Mouse (Mus musculus) liver, adult 2 months (tissue): Measurements from ENCODE around the gene Tat. TPM values are rescaled to one million over a fixed set of nuclear protein-coding genes. Genes with fewer than 3 reads are reported as not detected.
A peak's percentile ranks its signal among the peaks of the same experiment; 100 is the strongest.

Experiments used
- DNase-seq: peaks from one replicate; pipeline ENCODE4 v3.0.0-alpha.2; 2011; ENCODE audit warnings: low read depth, low spot score; ENCODE audit errors: extremely low read depth
- H3K27ac ChIP-seq: fragments of 200-500 bp; replicated peaks from 2 replicates; pipeline ENCODE4 v1.5.1; 2012; ENCODE audit warnings: low read depth, mild to moderate bottlenecking, control low read depth, inconsistent platforms, low read length; ENCODE audit not compliant: insufficient read depth
- H3K27me3 ChIP-seq: fragments of 200-500 bp; 2 replicates; pipeline ENCODE4 v1.6.1; 2012; ENCODE audit warnings: mild to moderate bottlenecking, moderate library complexity, low read length, inconsistent platforms; ENCODE audit not compliant: control insufficient read depth, insufficient read depth
- H3K36me3 ChIP-seq: fragments of 200-500 bp; 2 replicates; pipeline ENCODE4 v1.6.1; 2012; ENCODE audit warnings: low read length, inconsistent platforms; ENCODE audit not compliant: control insufficient read depth, insufficient read depth
- H3K4me1 ChIP-seq: fragments of 200-500 bp; 2 replicates; pipeline ENCODE4 v1.6.1; 2011; ENCODE audit warnings: low read length; ENCODE audit not compliant: control insufficient read depth, insufficient read depth
- H3K4me3 ChIP-seq: fragments of 200-500 bp; 2 replicates; pipeline ENCODE4 v1.5.1; 2011; ENCODE audit warnings: low read depth, mild to moderate bottlenecking, control low read depth, low read length, moderate library complexity; ENCODE audit not compliant: insufficient read depth
- H3K79me2 ChIP-seq: fragments of 200-500 bp; 2 replicates; pipeline ENCODE4 v1.6.1; 2012; ENCODE audit warnings: inconsistent platforms, mild to moderate bottlenecking, low read length, moderate library complexity; ENCODE audit not compliant: control insufficient read depth, insufficient read depth
- H3K9ac ChIP-seq: fragments of 200-500 bp; 2 replicates; pipeline ENCODE4 v1.6.1; 2012; ENCODE audit warnings: low read depth, mild to moderate bottlenecking, control low read depth, inconsistent platforms, low read length
- CTCF ChIP-seq: fragments of 200-500 bp; IDR thresholded peaks from 2 replicates; pipeline ENCODE4 v1.5.1; 2011; ENCODE audit warnings: low read depth, low read length, control low read depth
- POLR2A ChIP-seq: fragments of 200-500 bp; IDR thresholded peaks from 2 replicates; pipeline ENCODE4 v1.6.1; 2011; ENCODE audit warnings: low read length, control low read depth; ENCODE audit not compliant: insufficient read depth; ENCODE audit errors: extremely low read depth
- WGBS: fragments of 180-500 bp; shearing (Covaris S2); methylation state at CpG from one replicate; pipeline ENCODE4 v1.1.7; 2018; 5-methylcytosine and 5-hydroxymethylcytosine counted together
- polyA plus RNA-seq: library from polyadenylated mRNA; depleted of rRNA; stranded (reverse); fragments of >200 nt; gene quantifications from 2 replicates; pipeline ENCODE4 v1.2.3, GENCODE M21; 2012
- total RNA-seq: library from RNA; depleted of rRNA; stranded (reverse); fragments of >200 nt; gene quantifications from 2 replicates; pipeline ENCODE4 v1.2.3, GENCODE M21; 2014

The Tat gene
- total and polyA plus RNA-seq, 2 experiments, result 815 to 868 TPM

DNA sequence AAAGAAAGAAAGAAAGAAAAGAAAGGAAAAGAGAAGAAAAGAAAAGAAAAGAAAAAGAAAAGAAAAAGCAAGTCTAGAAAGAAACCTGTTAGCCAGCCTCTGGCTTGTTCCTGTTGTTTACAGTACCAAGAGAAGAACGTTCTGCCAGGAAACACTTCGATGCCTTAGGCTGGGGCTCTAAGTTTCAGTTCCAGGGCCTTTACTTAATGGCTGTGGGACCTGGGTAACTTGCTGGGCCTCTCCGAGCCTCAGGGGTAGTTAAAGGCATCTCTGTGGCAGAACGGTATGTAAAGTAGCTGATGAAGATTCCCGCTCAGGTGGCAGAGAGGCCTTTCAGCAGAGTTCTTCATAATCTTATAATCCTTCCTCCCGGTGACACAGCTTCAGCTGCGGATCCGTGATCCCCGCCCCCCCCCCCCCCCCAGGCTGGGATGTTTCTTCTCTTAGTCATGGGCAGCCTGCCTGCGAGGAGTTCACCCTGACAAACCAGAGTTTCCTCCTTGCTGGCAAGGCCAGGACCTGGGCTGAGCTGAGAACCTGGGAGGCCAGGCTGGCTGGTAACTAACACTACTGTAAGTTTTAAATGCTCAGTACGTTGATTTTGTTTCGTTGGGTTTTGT, 32.1 kb upstream of the Tat start:
- Histone ChIP-seq H3K4me3 (no peak overlapping the region), H3K27ac (no peak overlapping the region), H3K9ac (no peak overlapping the region), H3K27me3 (no peaks in the 10 kb centered on the region), H3K4me1 (0 out of 2 replicates have a peak, but pooled peaks cover 2% of the 10 kb centered on the region), H3K79me2 (no peaks in the 10 kb centered on the region), H3K36me3 (no peaks in the 10 kb centered on the region)
- TF ChIP-seq CTCF (no peak), POLR2A (no peak)
- no peak for DNase-seq
- 63% methylated on average over 12 of the region's 12 CpGs for WGBS

DNA sequence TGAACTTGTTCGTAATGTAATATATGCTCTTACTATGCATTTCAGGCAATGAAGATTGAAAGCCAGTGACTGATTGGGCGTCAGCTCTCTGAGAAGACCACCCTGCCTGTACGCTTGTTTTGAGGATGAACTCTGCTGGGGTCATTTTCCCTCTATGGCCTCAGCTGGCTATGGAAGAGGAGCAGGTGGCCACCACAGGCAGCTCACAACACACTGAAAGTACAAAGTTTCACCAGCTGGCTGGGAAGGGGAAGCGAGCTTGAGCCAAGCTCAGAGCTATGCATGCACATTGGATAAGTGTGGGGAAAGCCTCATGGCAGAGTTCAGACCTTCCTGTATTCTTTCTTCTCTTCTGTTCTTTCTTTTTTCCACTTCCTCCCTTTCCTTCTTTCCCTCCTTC, 31.1 kb upstream of the Tat start:
- no peak for DNase-seq
- H3K79me2 ChIP-seq, result no peaks in the 10 kb centered on the region
- no peak overlapping the region for H3K27ac ChIP-seq
- H3K36me3 ChIP-seq, result no peaks in the 10 kb centered on the region
- no peak overlapping the region for H3K4me3 ChIP-seq
- WGBS, result 93% methylated on average over 4 of the region's 4 CpGs
- no peak overlapping the region for H3K9ac ChIP-seq
- 0 out of 2 replicates have a peak, but pooled peaks cover 2% of the 10 kb centered on the region for H3K4me1 ChIP-seq
- H3K27me3 ChIP-seq, result no peaks in the 10 kb centered on the region
- TF ChIP-seq CTCF (no peak), POLR2A (no peak)

DNA sequence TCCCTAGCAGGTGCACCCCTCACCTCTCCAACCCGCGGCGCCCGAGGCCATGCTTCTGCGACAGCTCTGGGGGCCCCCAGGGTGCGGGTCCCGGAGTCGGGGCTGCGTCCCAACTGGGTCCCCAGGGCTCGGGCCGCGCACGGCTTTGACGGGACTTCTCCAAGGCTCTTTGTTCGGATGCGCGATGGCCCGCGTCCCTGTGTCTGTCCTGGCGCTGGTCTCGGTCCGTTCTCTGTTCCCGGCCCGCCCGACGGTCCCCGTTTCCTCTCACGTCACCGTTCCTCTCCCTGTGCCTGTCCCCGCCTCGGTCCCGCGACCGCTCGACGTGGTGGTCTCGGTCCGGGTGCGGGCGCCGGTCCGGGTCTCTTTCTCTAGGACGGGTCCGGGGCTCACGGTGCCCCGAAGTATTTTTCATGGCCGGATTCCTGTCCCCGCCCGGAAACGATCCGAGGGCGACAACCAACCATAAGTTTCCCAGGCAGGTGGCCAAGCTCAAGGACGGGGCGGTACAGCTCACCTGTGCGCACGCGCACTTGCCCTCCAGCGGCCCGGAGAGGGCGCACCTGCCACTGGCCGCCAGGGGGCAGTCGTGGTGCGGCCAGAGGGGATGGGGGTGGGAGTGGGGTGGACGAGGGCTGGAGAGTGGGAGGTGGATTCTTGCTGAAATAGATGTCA, 28.4 kb upstream of the Tat start, which contains the start of gene Marveld3:
Gene Marveld3, minus strand, starts transcription at position 511 of the 675 bp plus-strand sequence.
- no peak within 1 kb of the TSS for H3K27ac ChIP-seq
- peak within 1 kb of the TSS; percentile 65 for H3K9ac ChIP-seq
- no peaks in the 10 kb centered on the region for H3K36me3 ChIP-seq
- H3K4me3 ChIP-seq, result peak within 1 kb of the TSS; percentile 64
- no peaks in the 10 kb centered on the region for H3K27me3 ChIP-seq
- no peak for DNase-seq
- no peaks in the 10 kb centered on the region for H3K79me2 ChIP-seq
- TF ChIP-seq CTCF, result peak; percentile 84
- TF ChIP-seq POLR2A, result no peak
- 0 out of 2 replicates have a peak, but pooled peaks cover 1% of the 10 kb centered on the region for H3K4me1 ChIP-seq
- 2% methylated on average over 64 of the region's 64 CpGs for WGBS

DNA sequence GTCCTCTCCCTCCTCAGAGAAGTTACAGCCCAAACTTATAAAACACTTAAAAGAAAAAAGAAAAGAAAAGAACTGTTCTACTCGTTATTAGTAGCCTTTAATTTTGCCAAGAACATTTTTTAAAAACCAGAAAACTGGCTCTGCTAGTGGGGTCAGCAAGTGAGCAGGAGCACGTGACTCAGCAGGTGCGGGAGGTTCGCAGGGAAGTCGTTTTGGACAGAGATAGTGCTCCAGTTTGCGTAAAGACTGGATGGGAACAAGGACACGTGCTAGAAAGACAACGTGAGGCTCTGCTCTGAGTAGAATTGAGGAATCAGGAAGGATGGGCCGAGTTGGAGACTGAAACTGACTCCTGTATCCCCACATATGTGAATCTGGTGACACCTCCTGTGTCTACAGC, 27.3 kb upstream of the Tat start:
- DNase-seq, result no peak
- H3K4me1 ChIP-seq, result no peaks in the 10 kb centered on the region
- WGBS, result 57% methylated on average over 9 of the region's 9 CpGs
- H3K36me3 ChIP-seq, result no peaks in the 10 kb centered on the region
- no peak overlapping the region for H3K27ac ChIP-seq
- H3K79me2 ChIP-seq, result no peaks in the 10 kb centered on the region
- no peaks in the 10 kb centered on the region for H3K27me3 ChIP-seq
- no peak overlapping the region for H3K4me3 ChIP-seq
- TF ChIP-seq POLR2A (no peak), CTCF (no peak)
- H3K9ac ChIP-seq, result no peak overlapping the region

DNA sequence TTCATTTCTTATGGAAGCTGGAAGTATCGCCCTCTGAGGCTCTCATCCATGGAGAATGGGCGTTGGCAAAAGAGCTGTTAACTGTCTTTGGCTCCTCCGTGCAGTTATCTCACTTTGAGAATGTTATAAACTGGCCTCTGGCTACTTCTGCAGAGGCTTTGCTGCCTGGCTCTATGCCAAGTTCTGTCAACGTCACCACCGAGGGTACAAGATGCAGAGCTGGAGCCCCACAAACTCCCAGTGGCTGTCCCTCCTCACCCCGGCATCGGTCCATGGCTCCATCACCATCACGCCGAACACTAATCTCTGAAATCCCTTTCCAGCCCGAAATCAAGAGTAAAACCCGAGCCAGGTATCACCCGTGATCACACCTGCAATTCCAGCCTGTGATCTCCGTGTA, 26.8 kb upstream of the Tat start:
- Histone ChIP-seq H3K79me2 (no peaks in the 10 kb centered on the region), H3K4me3 (no peak overlapping the region), H3K4me1 (no peaks in the 10 kb centered on the region), H3K36me3 (no peaks in the 10 kb centered on the region), H3K27ac (no peak overlapping the region), H3K27me3 (no peaks in the 10 kb centered on the region), H3K9ac (no peak overlapping the region)
- TF ChIP-seq POLR2A (no peak), CTCF (no peak)
- DNase-seq, result no peak
- WGBS, result 66% methylated on average over 13 of the region's 13 CpGs

DNA sequence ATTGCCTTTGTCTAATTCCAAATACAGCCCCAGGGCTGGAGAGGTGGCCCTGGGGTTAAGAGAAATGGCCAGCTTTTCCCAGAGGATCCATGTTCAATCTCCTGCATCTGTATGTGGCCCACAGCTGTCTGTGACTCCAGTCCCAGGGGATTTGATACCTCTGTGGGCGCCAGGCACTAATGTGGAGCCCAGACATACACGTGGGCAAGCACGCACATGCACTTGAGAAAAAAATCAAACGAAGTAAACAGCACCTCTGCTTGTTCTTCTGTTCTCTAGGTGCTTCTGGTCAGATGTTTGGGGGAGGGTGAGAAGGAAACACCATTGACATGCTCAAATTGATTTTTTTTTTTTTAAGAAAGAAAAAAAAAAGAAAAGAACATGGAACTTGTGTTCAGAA, 26.1 kb upstream of the Tat start:
- no peaks in the 10 kb centered on the region for H3K4me1 ChIP-seq
- no peak overlapping the region for H3K4me3 ChIP-seq
- no peak overlapping the region for H3K27ac ChIP-seq
- H3K27me3 ChIP-seq, result no peaks in the 10 kb centered on the region
- no peak overlapping the region for H3K9ac ChIP-seq
- TF ChIP-seq POLR2A (no peak), CTCF (no peak)
- no peak for DNase-seq
- H3K79me2 ChIP-seq, result no peaks in the 10 kb centered on the region
- H3K36me3 ChIP-seq, result no peaks in the 10 kb centered on the region
- 75% methylated on average over 4 of the region's 4 CpGs for WGBS
